ENCODE assay signal across 9 mouse cellular contexts in the genomic region with DNA sequence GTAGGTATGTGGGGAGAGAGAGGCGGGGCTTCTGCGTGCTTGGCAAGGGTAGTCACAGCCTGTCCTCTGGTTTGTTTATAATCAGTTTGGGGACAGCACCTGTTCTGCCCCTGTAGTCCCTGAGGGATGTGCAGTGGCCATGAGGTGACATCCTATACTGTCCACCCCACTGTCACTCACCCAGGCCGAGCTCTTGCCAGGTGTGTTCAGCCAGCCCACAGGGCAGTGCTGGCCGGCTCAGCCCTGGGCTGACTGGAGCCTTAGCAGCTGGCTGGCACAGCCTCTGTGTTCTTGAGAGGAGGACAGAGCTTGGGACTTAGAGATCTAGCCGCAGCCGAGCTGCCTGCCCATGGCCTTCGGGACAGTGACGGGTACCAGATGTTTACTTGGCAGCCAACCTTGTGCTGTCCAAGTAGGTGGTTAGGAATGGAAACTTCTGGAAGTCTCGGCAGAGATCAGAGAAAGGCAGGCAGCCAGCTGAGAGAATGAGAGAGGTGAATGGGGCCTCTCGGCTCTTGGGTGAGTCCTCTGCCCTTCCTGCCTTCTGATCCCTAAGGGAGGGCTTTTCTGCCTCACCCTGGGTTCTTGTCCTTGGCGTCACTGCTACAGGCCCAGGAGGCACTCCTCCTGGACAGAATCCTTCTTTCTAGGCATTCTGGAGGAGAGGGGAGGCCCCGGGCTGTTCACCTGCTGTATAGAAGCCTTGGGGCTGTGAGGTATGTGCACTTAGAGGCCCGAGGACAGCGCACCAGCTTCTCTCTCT. TPM values are rescaled to one million over a fixed set of nuclear protein-coding genes. Genes with fewer than 3 reads are reported as not detected.
DNase-seq lines count a peak whose midpoint lies in the region; ATAC-seq and TF ChIP-seq lines count a peak whose summit lies in the region.
"Had no signal": no experiment of that assay in that cellular context is flagged by ENCODE, and none has a peak within 500 bp of the region (broad histone marks: within the 10 kb centered on the region; RNA-seq: fewer than 3 reads in every experiment).

No protein-coding gene starts in this region.

- H3K9me3 ChIP-seq in embryonic facial prominence, embryonic 14.5 days (ENCODE audit: control insufficient read depth, low read length): peaks cover 6% of the 10 kb centered on the region
- H3K9me3 ChIP-seq in intestine, embryonic 14.5 days (ENCODE audit: control insufficient read depth, low read length): no peaks in the 10 kb centered on the region
- H3K9me3 ChIP-seq in hindbrain, embryonic 14.5 days (ENCODE audit: control insufficient read depth, low read length): no peaks in the 10 kb centered on the region

- TF ChIP-seq POLR2A in kidney, adult 2 months (IDR thresholded peaks at IDR 0.05; ENCODE audit: low read depth, low read length): no peak

- no peak overlapping the region for H3K4me3 ChIP-seq in kidney, adult 2 months (ENCODE audit: insufficient read depth, low read depth, low read length)
- H3K4me3 ChIP-seq in embryonic facial prominence, embryonic 14.5 days (ENCODE audit: low read depth, low read length): no peak overlapping the region
- no peak overlapping the region for H3K4me3 ChIP-seq in intestine, embryonic 14.5 days (ENCODE audit: low read depth, low read length)
- no peak overlapping the region for H3K4me3 ChIP-seq in hindbrain, embryonic 14.5 days (replicated peaks; ENCODE audit: low read length)

- DNase-seq in kidney, adult 2 months: peak; percentile 51
- DNase-seq in kidney, adult 9 months: no peak
- DNase-seq in embryonic facial prominence, embryonic 14.5 days (ENCODE audit: low spot score): no peak
- no peak for DNase-seq in intestine, embryonic 14.5 days (ENCODE audit: low spot score)
- peak; percentile 73 for DNase-seq in lung, postnatal 36 days
- DNase-seq in T-cell, adult 2 months (ENCODE audit: low spot score): no peak
- no peak for DNase-seq in layer of hippocampus, adult 9-10 months (ENCODE audit: low spot score)
- no peak for DNase-seq in hindbrain, embryonic 14.5 days (ENCODE audit: low spot score)

- no peak overlapping the region for H3K4me2 ChIP-seq in embryonic facial prominence, embryonic 14.5 days (ENCODE audit: low read depth, low read length)
- H3K4me2 ChIP-seq in intestine, embryonic 14.5 days (ENCODE audit: low read length): no peak overlapping the region
- H3K4me2 ChIP-seq in hindbrain, embryonic 14.5 days (replicated peaks): no peak overlapping the region

- peak; percentile 35; the same call in 1 of the 2 replicates for ATAC-seq in embryonic facial prominence, embryonic 14.5 days (ENCODE audit: low read depth)
- 0 out of 2 replicates have a peak, but pooled peaks have one; percentile 26 for ATAC-seq in intestine, embryonic 14.5 days (replicated peaks; ENCODE audit: low FRiP score, low TSS enrichment, low read depth)
- no peak for ATAC-seq in hindbrain, embryonic 14.5 days (ENCODE audit: low FRiP score)
- ATAC-seq: Patski had no signal

- no peak for TF ChIP-seq CTCF in kidney, adult 2 months (conservative IDR thresholded peaks at IDR 0.05; ENCODE audit: insufficient read depth, insufficient read length, low read depth, low read length)

- H3K27ac ChIP-seq in kidney, adult 2 months (ENCODE audit: insufficient read depth, low read depth, low read length): peak overlapping the region; percentile 27; the same call in 1 of the 2 replicates
- H3K27ac ChIP-seq in embryonic facial prominence, embryonic 14.5 days (replicated peaks; ENCODE audit: low read depth, low read length): no peak overlapping the region; the same call in 1 of the 2 replicates
- peak overlapping the region; percentile 17; the same call in 1 of the 2 replicates for H3K27ac ChIP-seq in intestine, embryonic 14.5 days (ENCODE audit: low read depth)
- H3K27ac ChIP-seq in hindbrain, embryonic 14.5 days: no peak overlapping the region

- peaks cover 9% of the 10 kb centered on the region; the same call in 1 of the 2 replicates for H3K4me1 ChIP-seq in kidney, adult 2 months (ENCODE audit: control insufficient read depth, insufficient read depth, low read length)
- H3K4me1 ChIP-seq in embryonic facial prominence, embryonic 14.5 days (ENCODE audit: control insufficient read depth, insufficient read depth, low read length): peaks cover 6% of the 10 kb centered on the region; the same call in 1 of the 2 replicates
- peaks cover 11% of the 10 kb centered on the region for H3K4me1 ChIP-seq in intestine, embryonic 14.5 days (replicated peaks; ENCODE audit: control insufficient read depth, insufficient read depth, low read length)
- H3K4me1 ChIP-seq in hindbrain, embryonic 14.5 days (replicated peaks; ENCODE audit: control insufficient read depth, insufficient read depth, low read length): no peaks in the 10 kb centered on the region

- no peaks in the 10 kb centered on the region for H3K27me3 ChIP-seq in kidney, adult 2 months (replicated peaks; ENCODE audit: control insufficient read depth, insufficient read depth, low read length)
- no peaks in the 10 kb centered on the region for H3K27me3 ChIP-seq in embryonic facial prominence, embryonic 14.5 days (replicated peaks; ENCODE audit: control insufficient read depth, insufficient read depth, low read length)
- no peaks in the 10 kb centered on the region for H3K27me3 ChIP-seq in intestine, embryonic 14.5 days (replicated peaks; ENCODE audit: control insufficient read depth, insufficient read depth, low read length)
- H3K27me3 ChIP-seq in hindbrain, embryonic 14.5 days (ENCODE audit: control insufficient read depth, insufficient read depth, low read length): no peaks in the 10 kb centered on the region
- H3K27me3 ChIP-seq: Patski had no signal

- H3K9ac ChIP-seq in embryonic facial prominence, embryonic 14.5 days (ENCODE audit: low read depth, low read length): peak overlapping the region; percentile 25; the same call in 1 of the 2 replicates
- no peak overlapping the region for H3K9ac ChIP-seq in intestine, embryonic 14.5 days (ENCODE audit: low read length)
- no peak overlapping the region for H3K9ac ChIP-seq in hindbrain, embryonic 14.5 days

- 45% methylated on average over 14 of the region's 14 CpGs for WGBS in kidney, adult 2 months
- 53% methylated on average over 14 of the region's 14 CpGs for WGBS in embryonic facial prominence, embryonic 14.5 days
- 49% methylated on average over 14 of the region's 14 CpGs for WGBS in intestine, embryonic 14.5 days
- 76% methylated on average over 14 of the region's 14 CpGs for WGBS in hindbrain, embryonic 14.5 days

- H3K36me3 ChIP-seq in kidney, adult 2 months (ENCODE audit: control insufficient read depth, insufficient read depth, low read length): no peaks in the 10 kb centered on the region; the same call in 1 of the 2 replicates
- no peaks in the 10 kb centered on the region for H3K36me3 ChIP-seq in embryonic facial prominence, embryonic 14.5 days (ENCODE audit: control insufficient read depth, insufficient read depth, low read length)
- H3K36me3 ChIP-seq in intestine, embryonic 14.5 days (ENCODE audit: control insufficient read depth, insufficient read depth, low read length): no peaks in the 10 kb centered on the region
- H3K36me3 ChIP-seq in hindbrain, embryonic 14.5 days (replicated peaks; ENCODE audit: control insufficient read depth, insufficient read depth): no peaks in the 10 kb centered on the region

RNA-seq across cellular contexts. Expression of a gene that starts 12.1 kb away (rescaled TPM):
- polyA plus RNA-seq in kidney, adult 2 months (2012; rRNA removed): 35.0 and 36.4 TPM in 2 replicates
- 8.6 and 9.7 TPM in 2 replicates for polyA plus RNA-seq in embryonic facial prominence, embryonic 14.5 days (2014; fragmentation: Nextera tagmentation; extraction: Ambion mirVana)
- 9.3 and 13.6 TPM in 2 replicates for polyA plus RNA-seq in intestine, embryonic 14.5 days (2014; fragmentation: Nextera tagmentation; extraction: Ambion mirVana)
- 2.8 and 4.2 TPM in 2 replicates for polyA plus RNA-seq in hindbrain, embryonic 14.5 days (2014; fragmentation: Nextera tagmentation; extraction: Ambion mirVana)

RNA-seq across cellular contexts. Expression of a gene that starts 22.3 kb away (rescaled TPM):
- 0.29 and 1.0 TPM in 2 replicates for polyA plus RNA-seq in kidney, adult 2 months (2012; rRNA removed)
- polyA plus RNA-seq in embryonic facial prominence, embryonic 14.5 days (2014; fragmentation: Nextera tagmentation; extraction: Ambion mirVana): 0.21 TPM in 1 of 2 replicates, not detected in the other
- 2.1 and 2.6 TPM in 2 replicates for polyA plus RNA-seq in intestine, embryonic 14.5 days (2014; fragmentation: Nextera tagmentation; extraction: Ambion mirVana)
- polyA plus RNA-seq in hindbrain, embryonic 14.5 days (2014; fragmentation: Nextera tagmentation; extraction: Ambion mirVana): not detected in 2 replicates
- polyA plus RNA-seq: Patski had no signal

RNA-seq across cellular contexts. Expression of a gene that starts 54.4 kb away (rescaled TPM):
- polyA plus RNA-seq in kidney, adult 2 months (2012; rRNA removed): 7.0 and 9.0 TPM in 2 replicates
- 1.8 and 2.1 TPM in 2 replicates for polyA plus RNA-seq in embryonic facial prominence, embryonic 14.5 days (2014; fragmentation: Nextera tagmentation; extraction: Ambion mirVana)
- polyA plus RNA-seq in intestine, embryonic 14.5 days (2014; fragmentation: Nextera tagmentation; extraction: Ambion mirVana): 0.52 and 0.53 TPM in 2 replicates
- 2.1 and 2.2 TPM in 2 replicates for polyA plus RNA-seq in hindbrain, embryonic 14.5 days (2014; fragmentation: Nextera tagmentation; extraction: Ambion mirVana)

RNA-seq across cellular contexts. Expression of a gene that starts 54.7 kb away (rescaled TPM):
- polyA plus RNA-seq in kidney, adult 2 months (2012; rRNA removed): 1.1 and 2.1 TPM in 2 replicates
- polyA plus RNA-seq in embryonic facial prominence, embryonic 14.5 days (2014; fragmentation: Nextera tagmentation; extraction: Ambion mirVana): 1.5 and 2.1 TPM in 2 replicates
- 0.90 and 1.4 TPM in 2 replicates for polyA plus RNA-seq in intestine, embryonic 14.5 days (2014; fragmentation: Nextera tagmentation; extraction: Ambion mirVana)
- polyA plus RNA-seq in hindbrain, embryonic 14.5 days (2014; fragmentation: Nextera tagmentation; extraction: Ambion mirVana): 4.8 and 7.1 TPM in 2 replicates

Comparison
In these comparisons a context has a peak if more than half of its experiments do, and no peak if none do; other contexts are left out.
1. DNase-seq: peak in kidney, adult 2 months (single experiment) and lung, postnatal 36 days (single experiment); none in kidney, adult 9 months (single experiment), embryonic facial prominence, embryonic 14.5 days (single experiment), intestine, embryonic 14.5 days (single experiment), T-cell, adult 2 months (single experiment), layer of hippocampus, adult 9-10 months (single experiment) and hindbrain, embryonic 14.5 days (single experiment).
2. H3K27ac ChIP-seq: peak in kidney, adult 2 months (single experiment) and intestine, embryonic 14.5 days (single experiment); none in embryonic facial prominence, embryonic 14.5 days (single experiment) and hindbrain, embryonic 14.5 days (single experiment).